Comparison of ENCODE assay signal across 8 mouse cellular contexts in genomic region chr8:117156866-117157768, GRCm38 (mm10). TPM values are rescaled to one million over a fixed set of nuclear protein-coding genes. Genes with fewer than 3 reads are reported as not detected.
A peak's percentile ranks its signal among the peaks of the same experiment; 100 is the strongest.
DNase-seq lines count a peak whose midpoint lies in the region; ATAC-seq and TF ChIP-seq lines count a peak whose summit lies in the region.

No protein-coding gene starts in this region.

- TF ChIP-seq POLR2A in limb, embryonic 14.5 days (IDR thresholded peaks at IDR 0.05; ENCODE audit: borderline replicate concordance, extremely low read depth, insufficient read depth, insufficient read length) = peak; percentile 88; the same call in 1 of the 2 replicates

- H3K4me2 ChIP-seq in limb, embryonic 14.5 days (replicated peaks; ENCODE audit: low read depth, low read length, severe bottlenecking) = peak overlapping the region; percentile 89
- peak overlapping the region; percentile 77 for H3K4me2 ChIP-seq in stomach, embryonic 15.5 days

- TF ChIP-seq CTCF in gastrocnemius, adult 2 months (IDR thresholded peaks at IDR 0.05) = no peak
- no peak for TF ChIP-seq CTCF in C2C12 (IDR thresholded peaks at IDR 0.05; ENCODE audit: control insufficient read depth, insufficient read depth, insufficient read length)

- peak overlapping the region; percentile 83 for H3K4me3 ChIP-seq in gastrocnemius, adult 2 months
- peak overlapping the region; percentile 85 for H3K4me3 ChIP-seq in C2C12 (ENCODE audit: insufficient read depth, poor library complexity, severe bottlenecking)
- peak overlapping the region; percentile 91 for H3K4me3 ChIP-seq in limb, embryonic 14.5 days (replicated peaks; ENCODE audit: low read length)
- H3K4me3 ChIP-seq in stomach, embryonic 15.5 days (replicated peaks) = peak overlapping the region; percentile 98

- 11% methylated on average over 33 of the region's 33 CpGs for WGBS in limb, embryonic 14.5 days
- 9% methylated on average over 33 of the region's 33 CpGs for WGBS in stomach, embryonic 15.5 days

- no peaks in the 10 kb centered on the region for H3K36me3 ChIP-seq in C2C12 (ENCODE audit: control insufficient read depth, insufficient read depth)
- H3K36me3 ChIP-seq in limb, embryonic 14.5 days (ENCODE audit: control insufficient read depth, insufficient read depth, low read length) = no peaks in the 10 kb centered on the region
- H3K36me3 ChIP-seq in stomach, embryonic 15.5 days = no peaks in the 10 kb centered on the region

- peak; percentile 67 for ATAC-seq in erythroid progenitor cell, adult 5-6 weeks (replicated peaks; ENCODE audit: low FRiP score, poor library complexity, severe bottlenecking)
- 0 out of 2 replicates have a peak, but pooled peaks have one; percentile 2 for ATAC-seq in limb, embryonic 14.5 days (ENCODE audit: low FRiP score, low read depth)
- 0 out of 2 replicates have a peak, but pooled peaks have one; percentile 8 for ATAC-seq in stomach, embryonic 15.5 days (ENCODE audit: insufficient read depth, low FRiP score, low read depth)

- peaks cover 14% of the 10 kb centered on the region for H3K4me1 ChIP-seq in limb, embryonic 14.5 days (ENCODE audit: control insufficient read depth, insufficient read depth, low read length)
- H3K4me1 ChIP-seq in stomach, embryonic 15.5 days = peaks cover 24% of the 10 kb centered on the region; the same call in 1 of the 2 replicates

- DNase-seq in gastrocnemius, adult 2 months = no peak
- no peak for DNase-seq in gastrocnemius, postnatal 25 days
- DNase-seq in limb, embryonic 14.5 days (ENCODE audit: low spot score) = no peak
- DNase-seq in testis, postnatal 10 days (ENCODE audit: low spot score) = no peak
- DNase-seq in ovary, postnatal 14 days (ENCODE audit: low spot score) = no peak

- H3K9ac ChIP-seq in limb, embryonic 14.5 days (ENCODE audit: low read depth, low read length, severe bottlenecking) = peak overlapping the region; percentile 89
- peak overlapping the region; percentile 60 for H3K9ac ChIP-seq in stomach, embryonic 15.5 days

- H3K79me3 ChIP-seq in C2C12 (ENCODE audit: low read depth) = peaks cover 21% of the 10 kb centered on the region

- H3K79me2 ChIP-seq in C2C12 (ENCODE audit: control insufficient read depth, insufficient read depth) = peaks cover 67% of the 10 kb centered on the region

- no peaks in the 10 kb centered on the region for H3K27me3 ChIP-seq in C2C12 (ENCODE audit: control insufficient read depth, insufficient read depth, insufficient read length)
- no peaks in the 10 kb centered on the region for H3K27me3 ChIP-seq in limb, embryonic 14.5 days (ENCODE audit: control insufficient read depth, insufficient read depth, low read length)
- H3K27me3 ChIP-seq in stomach, embryonic 15.5 days (replicated peaks) = no peaks in the 10 kb centered on the region

- no peaks in the 10 kb centered on the region for H3K9me3 ChIP-seq in limb, embryonic 14.5 days (ENCODE audit: control insufficient read depth, low read length)
- H3K9me3 ChIP-seq in stomach, embryonic 15.5 days = no peaks in the 10 kb centered on the region

- peak overlapping the region; percentile 91 for H3K27ac ChIP-seq in gastrocnemius, adult 2 months
- peak overlapping the region; percentile 77 for H3K27ac ChIP-seq in limb, embryonic 14.5 days (replicated peaks; ENCODE audit: low read depth, low read length)
- H3K27ac ChIP-seq in stomach, embryonic 15.5 days = peak overlapping the region; percentile 86

- H3ac ChIP-seq in C2C12 (ENCODE audit: control insufficient read depth, insufficient read length, low read depth) = peak overlapping the region; percentile 87

- intact Hi-C loops in gastrocnemius, adult 2 months (cut with DNase I) = loop anchor here (5.0 kb wide), 1 partner anchor 165 kb away; the partner anchor contains the start of gene Gcsh

TF ChIP-seq in C2C12, 6 proteins besides CTCF, POLR2A, EP300 and RAD21:
- no peak for TF ChIP-seq CEBPB (IDR thresholded peaks at IDR 0.05; ENCODE audit: low read depth)
- no peak for TF ChIP-seq MYOG (IDR thresholded peaks at IDR 0.05; ENCODE audit: control insufficient read depth, extremely low read depth, insufficient read length)
- no peak for TF ChIP-seq MYOD1 (IDR thresholded peaks at IDR 0.05; ENCODE audit: control insufficient read depth, insufficient read length, low read depth)
- no peak for TF ChIP-seq USF1 (IDR thresholded peaks at IDR 0.05; ENCODE audit: low read depth)
- TF ChIP-seq MAX (IDR thresholded peaks at IDR 0.05) = no peak
- TF ChIP-seq FOSL1 (IDR thresholded peaks at IDR 0.05; ENCODE audit: insufficient read depth, low read length, poor library complexity, severe bottlenecking) = no peak

RNA-seq across cellular contexts. Expression of gene Gan, which starts 0.8 kb away (rescaled TPM):
- total RNA-seq in gastrocnemius, adult 2 months (2021) = 1 to 10 TPM; 4.8 to 5.9 TPM
- 1 to 10 TPM; 4.0 to 4.9 TPM for total RNA-seq in gastrocnemius, postnatal 25 days (2021)
- polyA plus RNA-seq in C2C12 (2012; fragmentation: generic; extraction: Trizol) = 2.7 TPM
- 12.3 and 15.1 TPM in 2 replicates for total RNA-seq in erythroid progenitor cell, adult 5-6 weeks (2015; ENCODE audit: low replicate concordance)
- total RNA-seq in erythroid progenitor cell, adult 5-6 weeks (2017; ENCODE audit: low replicate concordance) = 12.4 and 13.6 TPM in 2 replicates
- 7.6 and 8.2 TPM in 2 replicates for polyA plus RNA-seq in limb, embryonic 14.5 days (2012; rRNA removed)
- polyA plus RNA-seq in limb, embryonic 14.5 days (2014; fragmentation: Nextera tagmentation; extraction: Ambion mirVana) = 3.5 and 3.6 TPM in 2 replicates
- polyA plus RNA-seq in stomach, embryonic 15.5 days (2015; fragmentation: Nextera tagmentation; extraction: Ambion mirVana) = 2.3 and 2.8 TPM in 2 replicates

Comparison
In these comparisons a context has a peak if more than half of its experiments do, and no peak if none do; other contexts are left out.
1. ATAC-seq: peak in every context shown above with its lines; median percentile 67 in erythroid progenitor cell, adult 5-6 weeks; 8 in stomach, embryonic 15.5 days; 2 in limb, embryonic 14.5 days.